Mouse (Mus musculus): ENCODE results near the gene Ano9. TPM values are rescaled to one million over a fixed set of nuclear protein-coding genes. Genes with fewer than 3 reads are reported as not detected.
A peak's percentile ranks its signal among the peaks of the same experiment; 100 is the strongest.

Ano9 gene
- polyA plus RNA-seq, 1 experiment from 2014 or later = 0.07 TPM

DNA sequence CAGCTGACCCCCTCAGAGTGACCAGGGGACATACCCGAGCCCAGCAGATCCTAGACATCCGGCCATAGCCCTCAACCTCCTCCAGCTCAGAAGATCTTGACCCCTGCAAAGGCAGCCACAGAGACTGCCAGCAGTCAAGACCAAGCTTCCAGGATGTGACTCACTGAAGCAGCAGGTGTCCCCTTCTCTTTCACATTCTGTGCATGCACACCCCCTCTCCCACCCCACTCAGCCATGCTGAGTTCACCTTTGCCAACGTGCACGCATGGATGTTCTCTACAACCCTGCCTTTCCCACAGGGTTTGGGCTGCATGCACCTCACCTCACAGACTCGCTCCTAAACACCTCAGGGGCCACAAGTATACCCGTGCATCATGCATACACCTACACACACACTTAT, 21.6 kb downstream of the Ano9 start:
- Histone ChIP-seq H3K4me1 (peaks cover 31% of the 10 kb centered on the region), H3K27me3 (ENCODE audit: low read depth, poor library complexity, severe bottlenecking) (peaks cover 85% of the 10 kb centered on the region), H3K36me3 (no peaks in the 10 kb centered on the region), H3K27ac (replicated peaks) (no peak overlapping the region), H3K9me3 (replicated peaks) (no peaks in the 10 kb centered on the region), H3K4me3 (no peak overlapping the region)
- 79% methylated on average over 6 of the region's 6 CpGs for WGBS
- DNase-seq (ENCODE audit: low spot score) = no peak

DNA sequence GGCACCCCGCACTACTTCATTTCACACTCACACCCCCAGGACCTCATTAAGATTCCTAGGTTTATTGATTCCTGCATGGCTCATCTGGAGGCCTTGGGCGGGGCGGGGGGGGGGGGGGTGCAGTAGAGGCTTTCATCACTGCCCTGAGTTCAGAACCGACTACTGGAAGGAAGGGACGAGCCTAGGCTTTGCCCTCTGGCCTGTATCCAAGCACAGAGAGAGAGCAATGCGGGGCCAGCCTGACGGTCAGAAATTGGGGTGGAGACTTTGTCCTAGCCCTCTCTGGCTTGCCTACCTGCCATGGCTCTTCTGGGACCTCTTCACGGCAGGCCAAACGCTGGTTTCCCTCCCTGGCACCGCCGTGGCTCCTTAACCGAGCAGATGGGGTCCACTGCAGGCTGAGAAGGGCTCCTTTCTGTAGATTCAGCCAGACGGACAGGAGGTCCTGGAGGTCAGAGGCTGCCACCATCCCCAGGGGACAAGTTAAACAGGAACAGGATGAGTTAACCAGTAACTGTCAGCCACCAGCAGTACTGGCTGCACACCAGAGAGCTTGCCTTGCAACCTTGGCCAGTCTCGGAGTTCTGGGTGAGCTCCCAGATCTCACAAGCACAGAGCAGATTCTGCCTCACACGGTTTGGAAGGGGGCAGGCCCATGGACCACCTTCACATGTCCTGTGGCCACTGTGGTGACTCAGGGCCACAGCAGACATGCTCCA, 23.0 kb downstream of the Ano9 start:
- Histone ChIP-seq H3K27ac (replicated peaks) (no peak overlapping the region), H3K27me3 (ENCODE audit: low read depth, poor library complexity, severe bottlenecking) (peaks cover 85% of the 10 kb centered on the region), H3K9me3 (replicated peaks) (no peaks in the 10 kb centered on the region), H3K4me1 (peaks cover 24% of the 10 kb centered on the region), H3K4me3 (no peak overlapping the region), H3K36me3 (no peaks in the 10 kb centered on the region)
- WGBS = 72% methylated on average over 15 of the region's 15 CpGs
- no peak for DNase-seq (ENCODE audit: low spot score)

DNA sequence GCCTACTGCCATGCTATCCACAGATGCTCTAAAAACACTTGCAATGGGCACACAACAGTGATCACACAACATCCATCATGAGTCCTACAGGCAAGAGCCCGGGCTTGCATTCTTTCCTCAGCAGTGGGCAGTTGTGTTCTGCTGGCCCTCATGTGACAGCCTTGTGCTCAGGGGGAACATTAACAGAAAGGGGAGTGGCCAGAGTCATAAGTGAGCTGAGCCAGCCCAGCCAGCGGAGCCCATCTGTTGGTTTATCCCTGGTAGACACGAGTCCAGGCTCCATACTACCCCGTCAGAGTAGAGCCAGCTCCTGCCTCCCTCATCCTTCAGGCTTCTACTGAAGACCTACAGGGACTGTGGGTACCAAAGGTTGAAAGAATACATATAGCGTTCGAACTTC, 23.7 kb downstream of the Ano9 start:
- DNase-seq (ENCODE audit: low spot score) = no peak
- H3K4me1 ChIP-seq = peaks cover 22% of the 10 kb centered on the region
- no peak overlapping the region for H3K27ac ChIP-seq (replicated peaks)
- peaks cover 85% of the 10 kb centered on the region for H3K27me3 ChIP-seq (ENCODE audit: low read depth, poor library complexity, severe bottlenecking)
- WGBS = 88% methylated on average over 6 of the region's 6 CpGs
- no peak overlapping the region for H3K4me3 ChIP-seq
- H3K36me3 ChIP-seq = no peaks in the 10 kb centered on the region
- H3K9me3 ChIP-seq (replicated peaks) = no peaks in the 10 kb centered on the region

DNA sequence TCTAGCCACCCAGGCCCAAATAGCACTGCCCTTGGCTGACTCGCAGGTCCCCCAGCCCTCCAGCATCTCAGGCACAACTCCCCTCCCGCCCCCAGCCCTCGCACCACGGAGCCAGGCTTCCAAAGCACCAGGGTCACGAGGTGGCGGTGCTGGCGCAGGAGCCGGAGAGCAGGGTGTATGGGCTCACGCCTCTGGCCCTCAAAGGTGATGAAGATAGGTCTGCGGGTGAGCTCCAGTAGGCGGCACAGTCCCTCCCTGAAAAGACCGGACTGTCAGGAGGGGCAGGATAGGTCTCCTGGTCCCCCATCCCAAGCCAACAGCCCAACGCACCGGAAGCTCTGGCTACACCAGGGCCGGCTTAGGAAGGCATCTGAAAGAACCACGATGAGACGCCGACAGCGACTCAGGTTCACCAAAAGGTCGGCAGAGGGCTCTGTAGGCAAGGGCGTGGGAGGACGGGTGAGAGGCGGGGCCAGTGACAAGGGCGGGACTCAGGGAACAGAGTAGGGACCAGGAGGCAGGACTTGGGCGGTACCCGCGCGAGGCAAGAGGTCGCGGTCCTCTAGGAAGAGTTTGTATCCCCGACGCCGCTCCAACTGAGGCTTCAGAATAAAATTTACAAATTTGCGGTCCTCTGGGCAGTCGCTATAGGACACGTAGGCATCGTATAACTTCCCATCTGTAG, 25.4 kb downstream of the Ano9 start:
- Histone ChIP-seq H3K4me3 (peak overlapping the region; percentile 47), H3K27me3 (ENCODE audit: low read depth, poor library complexity, severe bottlenecking) (peaks cover 85% of the 10 kb centered on the region), H3K36me3 (no peaks in the 10 kb centered on the region), H3K27ac (replicated peaks) (peak overlapping the region; percentile 67; the same call in 1 of the 2 replicates), H3K9me3 (replicated peaks) (no peaks in the 10 kb centered on the region), H3K4me1 (peaks cover 32% of the 10 kb centered on the region)
- DNase-seq (ENCODE audit: low spot score) = peak; percentile 85
- 6% methylated on average over 37 of the region's 37 CpGs for WGBS

DNA sequence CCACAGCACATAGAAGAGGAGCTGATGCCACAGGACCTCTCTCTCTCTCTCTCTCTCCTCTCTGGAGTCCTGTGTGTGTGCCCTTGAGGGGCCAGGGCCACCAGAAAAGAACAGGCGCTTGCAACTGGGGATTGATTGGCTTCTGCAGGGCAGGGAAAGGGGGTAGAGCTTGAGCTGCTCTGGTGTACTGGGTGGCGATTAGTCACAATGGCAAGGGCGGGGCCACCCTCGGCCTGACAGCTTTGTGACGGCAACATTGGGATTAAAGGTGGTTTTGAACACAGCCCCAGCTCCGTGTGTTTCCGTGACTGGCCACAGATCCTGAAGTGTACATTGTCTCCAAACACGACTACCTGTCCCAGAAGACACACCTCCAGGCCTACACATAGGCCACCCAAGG, 27.4 kb downstream of the Ano9 start:
- Histone ChIP-seq H3K27me3 (ENCODE audit: low read depth, poor library complexity, severe bottlenecking) (peaks cover 87% of the 10 kb centered on the region), H3K4me3 (no peak overlapping the region), H3K4me1 (peaks cover 32% of the 10 kb centered on the region), H3K27ac (replicated peaks) (no peak overlapping the region), H3K9me3 (replicated peaks) (no peaks in the 10 kb centered on the region), H3K36me3 (no peaks in the 10 kb centered on the region)
- 61% methylated on average over 8 of the region's 8 CpGs for WGBS
- no peak for DNase-seq (ENCODE audit: low spot score)

DNA sequence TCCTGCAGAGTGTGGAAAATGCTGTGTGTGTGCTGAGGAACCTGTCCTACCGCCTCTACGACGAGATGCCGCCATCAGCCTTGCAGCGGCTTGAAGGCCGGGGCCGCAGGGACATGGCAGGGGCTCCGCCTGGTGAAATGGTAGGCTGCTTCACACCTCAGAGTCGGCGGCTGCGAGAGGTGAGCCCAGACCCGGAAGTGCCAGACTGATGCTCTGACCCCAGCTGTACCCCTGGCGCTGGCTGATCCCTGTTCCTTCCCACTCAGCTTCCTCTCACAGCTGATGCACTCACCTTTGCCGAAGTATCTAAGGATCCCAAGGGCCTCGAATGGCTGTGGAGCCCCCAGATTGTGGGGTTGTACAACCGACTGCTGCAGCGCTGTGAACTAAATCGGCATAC, 29.1 kb downstream of the Ano9 start:
- peak overlapping the region; percentile 38 for H3K4me3 ChIP-seq
- H3K4me1 ChIP-seq = peaks cover 26% of the 10 kb centered on the region
- WGBS = 26% methylated on average over 18 of the region's 18 CpGs
- H3K27me3 ChIP-seq (ENCODE audit: low read depth, poor library complexity, severe bottlenecking) = peaks cover 70% of the 10 kb centered on the region
- H3K36me3 ChIP-seq = no peaks in the 10 kb centered on the region
- no peaks in the 10 kb centered on the region for H3K9me3 ChIP-seq (replicated peaks)
- H3K27ac ChIP-seq (replicated peaks) = 0 out of 2 replicates have a peak overlapping the region, but pooled peaks have one; percentile 17
- peak; percentile 22 for DNase-seq (ENCODE audit: low spot score)

DNA sequence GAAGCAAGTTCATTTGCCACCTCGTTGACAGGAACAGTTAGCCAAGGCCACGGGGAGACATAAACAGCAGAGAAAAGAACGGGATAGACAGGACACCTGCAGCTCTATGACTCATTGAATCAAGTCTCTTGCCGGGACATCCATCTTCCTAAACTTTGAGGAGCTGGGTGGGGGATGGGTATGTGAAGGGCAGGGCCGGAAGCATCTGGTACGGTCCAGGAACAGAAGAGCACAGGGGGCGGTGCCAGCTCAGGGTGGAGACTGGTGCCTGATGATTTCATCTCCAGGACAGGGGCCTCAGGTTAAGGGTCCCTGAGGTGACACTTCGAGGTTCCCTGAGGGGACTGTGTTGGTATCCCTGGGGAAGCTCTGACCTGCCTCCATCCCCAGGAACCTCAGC, 29.7 kb downstream of the Ano9 start:
- Histone ChIP-seq H3K4me1 (peaks cover 25% of the 10 kb centered on the region), H3K4me3 (no peak overlapping the region), H3K36me3 (no peaks in the 10 kb centered on the region), H3K27ac (replicated peaks) (0 out of 2 replicates have a peak overlapping the region, but pooled peaks have one; percentile 17), H3K27me3 (ENCODE audit: low read depth, poor library complexity, severe bottlenecking) (peaks cover 64% of the 10 kb centered on the region), H3K9me3 (replicated peaks) (no peaks in the 10 kb centered on the region)
- no peak for DNase-seq (ENCODE audit: low spot score)
- 48% methylated on average over 8 of the region's 8 CpGs for WGBS

DNA sequence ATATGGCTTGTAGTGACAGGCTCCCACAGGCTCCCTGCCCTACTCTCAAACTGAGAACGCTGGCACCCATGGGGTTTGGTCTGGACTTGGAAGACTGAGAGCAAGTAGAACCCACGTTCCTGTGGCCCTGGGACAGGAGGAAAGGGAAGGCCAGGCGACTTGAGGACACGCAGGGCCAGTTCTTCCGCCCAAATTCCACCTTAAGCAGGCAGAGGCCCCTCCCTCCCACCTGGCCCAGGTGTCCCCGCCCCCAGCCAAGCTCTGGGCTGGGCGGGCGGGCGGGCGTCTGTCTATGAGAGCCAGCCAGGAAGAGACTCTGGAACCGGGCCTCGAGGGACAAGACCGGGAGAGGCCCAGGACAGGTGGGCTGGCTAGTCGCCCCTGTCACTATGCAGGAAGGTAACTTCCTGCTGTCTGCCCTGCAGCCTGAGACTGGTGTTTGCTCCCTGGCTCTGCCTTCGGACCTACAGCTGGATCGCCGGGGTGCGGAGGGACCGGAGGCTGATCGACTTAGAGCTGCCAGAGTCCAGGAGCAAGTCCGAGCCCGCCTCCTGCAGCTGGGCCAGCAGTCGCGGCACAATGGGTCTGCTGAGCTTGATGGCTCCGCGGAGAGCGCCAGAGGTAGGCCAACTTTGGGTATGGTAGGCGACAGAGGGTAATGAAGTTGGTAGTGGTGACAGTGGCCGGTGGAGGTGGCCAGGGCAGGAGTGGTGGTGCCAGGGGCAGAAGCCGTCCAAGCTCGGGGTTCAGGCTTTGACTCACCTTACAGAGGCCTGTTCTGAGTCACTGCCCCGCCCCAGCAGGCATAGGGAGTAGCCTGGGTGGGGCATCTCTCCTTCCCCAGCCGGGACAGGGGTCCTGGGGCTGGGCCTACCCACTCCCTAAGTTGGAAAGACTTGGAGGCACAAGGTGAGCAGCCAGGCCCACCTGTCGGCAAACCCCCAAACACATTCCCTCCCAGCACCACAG, 37.8 kb downstream of the Ano9 start:
- Histone ChIP-seq H3K36me3 (no peaks in the 10 kb centered on the region), H3K27ac (replicated peaks) (no peak overlapping the region; the same call in 1 of the 2 replicates), H3K27me3 (ENCODE audit: low read depth, poor library complexity, severe bottlenecking) (peaks cover 37% of the 10 kb centered on the region), H3K9me3 (replicated peaks) (no peaks in the 10 kb centered on the region), H3K4me3 (no peak overlapping the region), H3K4me1 (peaks cover 8% of the 10 kb centered on the region; the same call in 1 of the 2 replicates)
- 22% methylated on average over 34 of the region's 34 CpGs for WGBS
- no peak for DNase-seq (ENCODE audit: low spot score)

DNA sequence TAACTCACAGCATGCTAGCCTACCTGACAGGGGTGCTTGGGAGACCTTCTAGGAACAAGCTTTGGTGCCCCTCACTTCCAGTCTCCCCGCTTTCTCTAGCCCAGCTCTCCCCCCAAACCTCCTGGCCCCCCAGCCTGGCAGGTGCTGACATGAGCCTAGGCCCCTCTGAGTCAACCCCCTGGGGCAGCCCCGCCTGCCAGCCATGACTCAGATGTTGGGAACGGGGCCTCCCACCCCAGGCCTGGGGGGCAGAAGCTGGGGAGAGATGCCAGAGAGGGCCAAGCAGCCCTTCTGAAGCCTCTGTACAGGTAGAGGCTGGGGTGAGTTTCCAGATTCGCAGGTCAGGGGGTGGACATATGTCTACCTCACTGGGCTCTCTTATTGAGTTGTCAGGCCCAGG, 38.7 kb downstream of the Ano9 start:
- DNase-seq (ENCODE audit: low spot score) = no peak
- Histone ChIP-seq H3K9me3 (replicated peaks) (no peaks in the 10 kb centered on the region), H3K36me3 (no peaks in the 10 kb centered on the region), H3K4me3 (no peak overlapping the region), H3K27ac (replicated peaks) (no peak overlapping the region), H3K4me1 (peaks cover 8% of the 10 kb centered on the region; the same call in 1 of the 2 replicates), H3K27me3 (ENCODE audit: low read depth, poor library complexity, severe bottlenecking) (peaks cover 37% of the 10 kb centered on the region)
- 82% methylated on average over 4 of the region's 4 CpGs for WGBS

DNA sequence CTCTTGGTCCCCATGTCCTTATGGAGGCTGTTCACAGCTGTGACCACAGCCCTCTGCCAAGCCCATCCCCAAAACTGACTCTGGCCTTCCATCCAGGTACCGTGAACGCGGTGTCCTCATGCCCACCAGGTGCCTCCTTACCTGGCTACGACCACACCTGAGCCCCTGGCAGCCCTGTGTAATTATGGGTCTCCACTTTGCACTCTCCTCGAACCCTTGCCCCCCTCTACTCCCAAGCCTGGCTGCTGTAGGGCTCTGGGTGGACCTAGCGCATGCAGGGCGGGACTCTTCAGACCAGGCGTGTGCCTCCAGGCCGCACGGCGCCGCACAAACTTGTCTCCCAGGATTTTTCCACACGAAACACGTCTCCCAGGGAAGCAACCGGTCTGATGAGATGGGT, 39.8 kb downstream of the Ano9 start, which contains the start of gene Pkp3:
TSS of gene Pkp3 (plus strand) at position 378 of the 400 bp plus-strand sequence.
- no peak for DNase-seq (ENCODE audit: low spot score)
- Histone ChIP-seq H3K27ac (replicated peaks) (no peak within 1 kb of the TSS; the same call in 1 of the 2 replicates), H3K9me3 (replicated peaks) (no peaks in the 10 kb centered on the region), H3K27me3 (ENCODE audit: low read depth, poor library complexity, severe bottlenecking) (peaks cover 37% of the 10 kb centered on the region), H3K4me3 (no peak within 1 kb of the TSS), H3K36me3 (no peaks in the 10 kb centered on the region), H3K4me1 (peaks cover 8% of the 10 kb centered on the region; the same call in 1 of the 2 replicates)
- 89% methylated on average over 15 of the region's 15 CpGs for WGBS

DNA sequence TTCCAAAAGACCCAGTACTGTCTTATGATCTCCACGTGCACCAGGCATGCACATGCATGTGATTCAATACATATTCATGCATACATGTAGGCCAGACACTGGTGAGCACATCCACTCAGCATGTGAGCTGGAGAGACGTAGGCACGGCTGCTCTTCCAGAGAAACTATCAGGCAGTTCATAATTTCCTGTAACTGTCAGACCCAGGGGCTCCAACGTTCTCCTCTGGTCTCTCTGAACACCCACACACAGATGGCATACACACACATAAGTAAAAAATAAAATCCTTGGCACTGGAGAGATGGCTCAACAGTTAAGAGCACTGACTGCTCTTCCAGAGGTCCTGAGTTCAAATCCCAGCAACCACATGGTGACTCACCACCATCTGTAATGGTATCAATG, 43.8 kb downstream of the Ano9 start:
- H3K36me3 ChIP-seq = peaks cover 1% of the 10 kb centered on the region
- H3K27me3 ChIP-seq (ENCODE audit: low read depth, poor library complexity, severe bottlenecking) = peaks cover 41% of the 10 kb centered on the region
- DNase-seq (ENCODE audit: low spot score) = no peak
- 87% methylated on average over 4 of the region's 4 CpGs for WGBS
- no peaks in the 10 kb centered on the region for H3K9me3 ChIP-seq (replicated peaks)
- peaks cover 24% of the 10 kb centered on the region for H3K4me1 ChIP-seq
- no peak overlapping the region for H3K27ac ChIP-seq (replicated peaks)
- no peak overlapping the region for H3K4me3 ChIP-seq

DNA sequence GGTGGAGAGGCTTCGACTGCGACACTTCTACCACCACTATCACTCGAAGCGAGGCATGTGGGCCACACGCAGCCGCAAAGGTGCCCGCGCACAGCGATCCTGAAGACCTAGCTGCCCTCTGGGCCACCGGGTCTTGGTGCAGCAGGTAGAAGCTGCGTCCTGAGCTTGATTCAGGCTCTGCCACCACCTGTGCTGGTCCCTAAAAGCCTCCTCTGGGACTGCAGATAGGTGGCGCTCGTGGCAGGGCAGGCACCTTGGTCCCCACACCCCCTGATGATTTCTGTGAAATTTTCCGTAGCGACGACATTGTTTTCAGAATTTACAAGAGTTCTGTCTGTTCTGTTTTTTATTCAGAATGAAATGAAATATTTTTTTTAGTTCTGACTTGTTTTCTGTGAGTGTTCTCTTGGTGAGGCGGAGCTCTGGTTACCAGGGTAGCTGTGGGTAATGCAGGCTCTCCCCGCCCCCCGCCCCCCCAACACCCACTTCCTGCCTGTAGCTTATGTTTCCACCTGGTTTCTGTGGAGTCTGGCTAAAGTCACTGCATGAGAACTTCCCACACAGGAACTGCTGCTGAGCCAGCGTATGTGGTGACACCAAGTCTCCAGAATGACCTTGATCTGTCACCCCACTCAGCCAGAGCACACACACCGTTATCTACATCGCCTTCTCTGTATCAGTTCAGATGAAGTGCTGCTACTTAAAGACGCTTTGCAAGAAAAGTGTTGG, 45.4 kb downstream of the Ano9 start:
- DNase-seq (ENCODE audit: low spot score) = no peak
- 33% methylated on average over 23 of the region's 23 CpGs for WGBS

More for the DNA sequence above, 45.4 kb downstream of the Ano9 start:
- Histone ChIP-seq H3K27ac (replicated peaks) (no peak overlapping the region), H3K4me1 (peaks cover 21% of the 10 kb centered on the region), H3K4me3 (no peak overlapping the region), H3K36me3 (peaks cover 17% of the 10 kb centered on the region), H3K27me3 (ENCODE audit: low read depth, poor library complexity, severe bottlenecking) (peaks cover 41% of the 10 kb centered on the region), H3K9me3 (replicated peaks) (no peaks in the 10 kb centered on the region)
